Mouse (Mus musculus) T-helper 1 cell (primary cell): ENCODE measurements around the gene Chrne.
"Not testable (repeated sequence)": the region's sequence is repeated elsewhere in the genome, so short reads cannot be mapped to it uniquely, and the experiment has no call there.

Experiments
- in situ Hi-C: fragments of 300-600 bp; cut with MboI, MseI; formaldehyde crosslinking; loops from one replicate; pipeline ENCODE4 v1.15.1; 2025; ENCODE audit warnings: high pct_unique_total_duplicates

The Chrne gene

DNA sequence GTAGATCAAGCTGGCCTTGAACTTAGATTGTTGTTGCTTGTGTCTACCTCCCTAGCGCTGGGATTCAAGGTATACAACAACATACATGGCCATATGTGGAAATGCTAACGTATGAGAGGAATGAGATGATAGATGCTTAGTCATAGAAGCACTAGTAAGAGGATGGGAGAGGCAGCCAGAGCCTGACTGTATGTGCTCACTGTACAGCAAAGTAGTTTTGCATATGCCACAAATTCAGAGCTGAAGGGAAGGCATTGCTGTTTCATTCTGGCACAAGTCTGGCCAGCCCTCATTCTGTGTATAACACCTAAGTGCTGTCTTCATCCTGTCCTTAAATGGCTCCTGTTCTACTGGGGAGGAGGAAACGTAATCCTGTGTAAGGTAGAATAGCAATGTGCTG is 32.8 kb downstream of the Chrne start:
- in situ Hi-C loops = no loop called here

DNA sequence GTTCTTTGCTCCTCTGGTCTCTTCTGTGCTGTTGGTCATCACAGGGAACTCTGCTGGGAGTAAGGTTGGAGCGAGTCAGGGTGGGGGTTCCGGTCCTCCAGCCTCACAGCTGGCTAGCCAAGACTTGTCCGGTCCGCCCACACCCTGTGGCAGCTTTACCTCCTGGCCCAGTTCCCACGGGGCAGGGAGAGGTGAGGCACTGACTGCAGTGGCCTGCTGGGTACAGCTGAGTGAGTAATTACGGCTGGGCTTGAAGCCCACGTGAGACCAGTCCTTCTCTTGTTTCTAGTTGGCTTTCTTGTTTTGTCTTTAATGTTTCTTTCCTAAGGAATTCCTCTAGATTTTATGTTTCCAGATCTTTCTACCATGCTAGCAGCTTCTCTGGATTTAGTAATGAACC is 33.6 kb downstream of the Chrne start:
- in situ Hi-C loops = no loop called here

DNA sequence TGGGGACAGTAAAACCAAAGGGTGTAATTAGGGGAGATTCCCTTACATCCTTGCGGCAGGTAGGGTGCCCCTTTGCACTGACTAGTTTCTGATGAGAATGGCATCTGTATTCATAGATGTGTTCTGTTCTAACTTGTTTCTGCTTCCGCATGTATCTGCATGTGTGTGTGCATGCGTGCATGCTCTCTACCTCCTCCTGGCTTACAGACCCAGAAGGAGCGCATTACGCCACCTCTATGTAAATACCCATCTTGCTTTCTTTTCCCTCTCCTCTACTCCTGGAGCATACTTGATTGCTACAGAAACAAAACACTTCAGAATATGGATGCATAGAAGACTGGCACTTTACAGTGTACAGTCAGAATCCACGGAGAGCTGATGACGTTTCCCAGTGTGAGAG is 35.2 kb downstream of the Chrne start:
- in situ Hi-C loops = no loop called here

DNA sequence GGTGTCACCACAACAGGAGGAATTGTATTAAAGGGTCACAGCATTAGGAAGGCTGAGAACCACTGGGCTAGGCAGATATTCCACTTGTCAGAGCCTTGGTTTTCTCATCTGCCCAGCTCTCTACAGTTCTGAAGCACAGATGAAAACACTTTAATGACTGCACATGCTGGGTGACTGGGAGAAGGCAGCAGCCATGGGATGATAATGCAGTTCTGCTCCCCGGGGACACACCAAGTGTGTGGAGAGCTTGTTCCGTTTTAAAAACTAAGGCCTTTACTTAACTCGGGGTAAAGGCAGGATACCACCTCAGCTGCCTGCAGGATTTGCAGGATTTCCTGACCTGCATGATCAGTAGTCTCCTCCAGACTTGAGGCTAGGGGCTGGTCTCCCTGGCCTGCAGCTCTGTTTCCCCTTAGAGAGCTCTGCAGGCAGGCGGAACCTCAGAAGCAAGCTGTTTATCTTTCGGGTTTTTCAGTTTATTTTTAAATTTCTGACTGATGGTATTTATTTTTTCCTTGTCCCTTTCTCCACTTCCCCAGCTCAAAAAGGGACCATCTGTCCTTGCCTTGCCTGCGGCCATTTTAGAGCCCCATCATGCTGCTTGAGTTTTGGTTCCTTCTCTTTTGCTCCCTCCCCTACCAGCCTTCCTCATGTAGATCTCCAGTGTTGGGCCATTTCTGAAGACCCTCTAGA is 35.8 kb downstream of the Chrne start:
- in situ Hi-C loops = no loop called here

DNA sequence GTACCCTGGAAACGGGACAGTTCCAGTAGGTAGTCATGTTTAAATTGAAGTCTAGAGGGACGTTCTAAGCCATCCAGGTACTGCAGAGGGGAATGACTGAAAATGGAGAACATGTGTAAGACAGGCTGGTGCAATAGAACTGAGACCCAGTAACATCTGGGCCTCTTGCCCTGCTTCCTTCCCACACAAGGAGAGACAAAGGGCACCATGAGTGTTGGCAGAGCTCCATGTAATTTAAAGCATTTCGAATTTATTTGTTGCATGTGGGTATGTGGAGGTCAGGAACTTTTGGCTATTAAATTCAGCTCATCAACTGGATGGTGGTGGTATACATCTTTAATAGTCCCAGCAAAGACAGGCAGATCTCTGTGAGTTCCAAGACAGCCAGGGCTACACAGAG is 36.8 kb downstream of the Chrne start:
- in situ Hi-C loops = no loop called here

DNA sequence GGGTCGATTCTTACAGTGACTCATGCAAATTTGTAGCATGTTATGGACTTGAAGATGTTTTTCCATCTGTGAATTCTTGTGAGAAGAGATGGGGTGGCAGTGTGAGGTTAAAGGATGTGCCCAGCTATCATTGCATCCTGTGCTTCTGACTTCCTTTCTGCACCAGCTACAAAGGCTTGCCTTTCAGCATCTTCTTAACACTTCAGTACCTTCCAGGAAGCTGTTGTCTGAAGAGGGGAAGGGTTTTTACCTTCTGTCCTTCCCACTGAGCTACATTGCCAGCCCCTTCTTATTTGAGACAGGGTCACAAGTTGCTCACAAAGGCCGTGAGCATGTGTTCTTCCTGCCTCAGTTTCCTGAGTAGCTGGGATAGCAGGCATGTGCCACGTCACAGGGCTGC is 38.1 kb downstream of the Chrne start:
- in situ Hi-C loops = no loop called here

DNA sequence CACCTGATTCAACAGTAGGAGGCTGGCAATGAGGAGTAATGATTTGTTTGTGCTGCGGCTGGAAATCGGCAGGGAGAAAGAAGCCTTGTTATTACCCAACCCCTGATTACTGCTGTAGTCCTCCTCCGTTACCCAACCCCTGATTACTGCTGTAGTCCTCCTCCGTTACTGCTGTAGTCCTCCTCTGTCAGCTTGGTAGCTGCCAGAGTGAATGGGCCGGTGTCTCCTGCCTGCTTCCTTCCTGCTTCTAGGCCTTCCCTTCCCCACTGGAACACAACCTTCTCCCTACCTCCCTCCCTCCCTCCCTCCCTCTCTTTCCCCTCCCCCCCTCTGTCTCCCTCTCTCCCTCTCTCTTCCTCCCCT is 38.7 kb downstream of the Chrne start:
- in situ Hi-C loops = no loop called here

DNA sequence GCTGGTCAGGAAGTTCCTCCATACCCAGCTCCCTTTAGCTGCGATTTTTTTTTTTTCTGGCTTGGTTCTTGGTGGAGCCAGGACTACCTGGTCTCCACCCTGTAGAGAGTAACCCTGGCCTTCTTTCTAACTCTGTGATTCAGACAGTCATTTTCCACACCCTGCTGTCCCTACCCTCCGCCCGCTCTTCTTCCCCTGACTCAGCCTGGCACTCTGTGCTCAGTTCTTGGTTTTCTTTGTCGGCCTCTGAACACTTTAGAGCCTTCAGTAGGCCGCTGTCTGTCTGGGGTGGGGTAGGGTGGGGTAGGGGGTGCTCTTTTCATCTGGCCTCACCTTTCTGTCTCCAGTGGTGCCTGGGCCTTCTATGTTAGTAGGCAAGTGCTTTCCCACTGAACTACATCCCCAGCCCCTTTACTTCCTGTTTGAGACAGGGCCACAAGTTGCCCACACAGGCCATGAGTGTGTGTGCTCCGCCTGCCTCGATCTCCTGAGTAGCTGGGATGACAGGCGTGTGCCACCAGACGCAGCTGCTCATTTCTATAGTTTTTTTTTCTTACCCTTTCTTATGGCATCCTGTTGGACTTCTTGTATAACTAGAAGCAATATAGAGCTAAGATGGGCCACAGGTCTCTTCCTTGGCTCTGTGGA is 39.2 kb downstream of the Chrne start:
- in situ Hi-C loops = no loop called here

DNA sequence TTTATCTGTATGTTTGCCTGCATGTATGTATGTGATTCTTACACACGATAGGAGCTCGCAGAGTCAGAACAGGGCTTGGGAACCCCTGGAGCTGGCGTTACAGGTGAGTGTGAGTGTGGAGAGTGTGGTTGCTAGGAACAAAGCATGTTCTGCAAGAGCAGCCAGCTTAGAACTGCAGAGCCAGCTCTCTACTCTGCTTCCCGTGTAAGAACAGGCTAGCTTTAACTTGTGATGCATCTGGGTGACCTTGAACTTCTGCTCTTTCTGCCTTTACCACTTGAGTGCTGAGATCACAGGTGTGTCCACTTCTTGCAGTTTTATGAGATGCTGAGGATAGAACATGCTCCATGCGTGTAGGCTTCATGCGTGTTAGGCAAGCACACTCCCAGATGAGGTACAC is 40.1 kb downstream of the Chrne start:
- in situ Hi-C loops = no loop called here

DNA sequence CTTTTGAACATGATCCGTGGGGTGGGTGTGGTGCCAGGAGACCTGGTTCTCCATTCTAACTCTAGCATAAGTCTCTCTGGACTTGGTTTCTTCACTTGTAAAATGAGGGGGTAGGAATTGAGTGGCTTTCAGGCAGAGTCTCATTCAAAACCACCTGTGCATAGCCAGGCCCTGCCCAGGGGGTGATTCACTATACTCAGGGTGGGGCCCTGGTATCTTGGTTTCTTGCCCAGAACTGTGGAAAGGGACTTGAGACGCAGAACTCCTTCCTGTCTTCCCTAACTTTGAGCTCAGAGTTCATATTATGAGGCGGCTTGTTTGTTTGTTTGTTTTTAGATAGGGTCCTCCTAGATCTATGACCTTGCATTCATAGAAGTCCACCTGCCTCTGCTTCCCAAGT is 41.8 kb downstream of the Chrne start:
- in situ Hi-C loops = no loop called here

DNA sequence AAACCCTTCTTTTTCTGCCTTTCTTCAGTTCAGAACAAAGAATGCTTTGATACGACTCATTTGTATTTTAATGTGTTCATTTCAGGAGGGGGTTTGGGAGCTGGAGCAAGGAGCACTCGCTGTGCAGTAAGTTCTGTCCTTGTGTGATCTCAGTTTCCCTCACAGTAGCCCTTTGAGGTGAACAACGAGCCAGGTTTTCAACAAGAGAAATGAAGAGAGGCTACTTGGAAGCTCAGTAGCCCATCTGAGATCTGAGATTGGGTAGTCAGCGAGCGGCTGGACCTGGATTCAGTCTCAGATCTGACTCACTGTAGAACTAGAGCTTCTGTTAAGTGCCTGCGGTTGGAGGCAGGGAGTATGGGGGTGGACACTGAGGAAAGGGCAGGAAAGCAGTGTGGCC is 45.1 kb downstream of the Chrne start:
- in situ Hi-C loops = no loop called here

DNA sequence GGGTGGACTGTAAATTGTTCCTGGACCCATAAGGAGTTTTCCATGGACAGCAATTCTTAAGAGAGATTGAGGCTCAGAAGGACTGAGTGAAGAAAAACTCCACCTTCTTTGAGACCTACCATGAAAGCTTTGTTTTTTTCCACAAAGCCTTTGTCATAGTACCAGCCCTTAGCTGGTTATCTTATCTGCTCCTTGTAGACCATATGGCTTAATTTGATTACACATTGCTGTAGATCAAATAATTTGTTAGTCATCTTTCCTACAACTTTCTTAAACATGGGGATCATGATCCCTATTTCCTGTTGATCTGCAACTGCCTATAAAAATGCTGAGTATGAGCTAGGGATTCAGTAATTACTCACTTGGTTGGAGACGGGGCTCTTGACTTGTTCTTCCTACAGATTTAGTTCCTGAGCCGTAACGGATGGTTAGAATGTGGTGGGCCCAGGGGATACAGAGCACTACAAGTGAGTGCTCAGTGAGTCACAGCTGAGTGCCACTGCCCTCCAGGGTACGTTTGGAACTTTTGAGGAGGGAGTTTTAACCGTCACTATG is 46.6 kb downstream of the Chrne start:
- in situ Hi-C loops = no loop called here

DNA sequence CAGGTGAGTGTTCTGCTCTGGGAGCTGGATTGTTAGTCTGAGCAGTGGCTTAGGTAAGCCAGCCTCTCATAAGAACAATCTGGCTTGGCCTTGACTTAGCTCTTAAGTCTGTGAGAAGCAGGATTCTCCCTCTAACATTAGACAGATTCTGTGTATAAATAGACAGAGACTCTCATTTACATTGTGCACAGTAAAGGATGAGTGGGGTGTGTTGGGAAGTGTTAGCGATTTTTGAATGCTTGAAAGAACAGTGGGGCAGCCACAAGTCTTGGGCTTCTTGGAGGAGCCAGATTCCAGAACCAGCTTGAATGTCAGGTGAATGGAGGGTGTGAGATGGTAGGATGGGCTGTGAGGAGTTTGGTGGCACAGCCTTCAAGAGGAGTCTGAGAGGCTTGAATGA is 47.4 kb downstream of the Chrne start:
- in situ Hi-C loops = no loop called here

DNA sequence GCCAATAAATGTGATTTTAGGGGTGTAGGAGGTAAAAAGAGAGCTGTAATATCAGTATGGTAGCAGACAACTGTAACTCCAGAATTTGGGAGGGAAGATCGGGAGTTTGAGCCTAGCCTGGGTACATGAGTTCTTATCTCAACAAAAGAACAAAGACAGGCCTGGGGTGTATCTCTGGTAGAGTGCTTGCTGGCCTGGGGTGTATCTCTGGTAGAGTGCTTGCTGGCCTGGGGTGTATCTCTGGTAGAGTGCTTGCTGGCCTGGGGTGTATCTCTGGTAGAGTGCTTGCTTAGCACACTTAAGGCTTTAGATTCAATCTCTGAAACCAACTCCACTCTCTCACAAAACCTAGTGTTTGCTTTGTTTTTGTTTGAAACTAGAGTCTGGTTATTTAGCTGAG is 48.4 kb downstream of the Chrne start:
- in situ Hi-C loops = not testable (repeated sequence)

DNA sequence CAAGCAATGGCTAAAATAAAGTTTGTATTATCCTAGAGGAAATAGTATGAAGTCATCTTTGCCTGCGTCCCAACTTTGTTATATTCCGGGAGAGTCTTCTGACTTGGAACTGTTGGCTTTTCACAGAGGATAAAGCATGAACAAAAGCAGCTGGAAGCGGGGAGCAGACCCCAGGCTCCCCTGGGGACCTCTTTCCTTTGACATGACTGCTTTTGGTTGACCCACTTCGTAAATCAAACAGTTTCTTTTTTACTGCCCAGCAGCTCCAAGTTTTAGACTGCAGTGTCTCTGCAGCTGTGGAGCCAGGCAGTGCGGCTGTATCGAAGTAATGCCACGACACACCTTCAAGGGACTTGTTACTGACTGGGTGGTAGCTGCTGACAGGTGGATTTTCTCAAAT is 52.4 kb downstream of the Chrne start:
- in situ Hi-C loops = no loop called here
